Mouse (Mus musculus): ENCODE measurements around the gene Fam83f. TPM values are rescaled to one million over a fixed set of nuclear protein-coding genes. Genes with fewer than 3 reads are reported as not detected.

The Fam83f gene
- polyA plus RNA-seq (2017; shearing (Covaris generic)), result not detected

GRCm38 (mm10) chr15:80671295-80672252 is at the start of gene Fam83f:
Fam83f (plus strand) TSS chr15:80671847.
- no peak for ATAC-seq

DNA sequence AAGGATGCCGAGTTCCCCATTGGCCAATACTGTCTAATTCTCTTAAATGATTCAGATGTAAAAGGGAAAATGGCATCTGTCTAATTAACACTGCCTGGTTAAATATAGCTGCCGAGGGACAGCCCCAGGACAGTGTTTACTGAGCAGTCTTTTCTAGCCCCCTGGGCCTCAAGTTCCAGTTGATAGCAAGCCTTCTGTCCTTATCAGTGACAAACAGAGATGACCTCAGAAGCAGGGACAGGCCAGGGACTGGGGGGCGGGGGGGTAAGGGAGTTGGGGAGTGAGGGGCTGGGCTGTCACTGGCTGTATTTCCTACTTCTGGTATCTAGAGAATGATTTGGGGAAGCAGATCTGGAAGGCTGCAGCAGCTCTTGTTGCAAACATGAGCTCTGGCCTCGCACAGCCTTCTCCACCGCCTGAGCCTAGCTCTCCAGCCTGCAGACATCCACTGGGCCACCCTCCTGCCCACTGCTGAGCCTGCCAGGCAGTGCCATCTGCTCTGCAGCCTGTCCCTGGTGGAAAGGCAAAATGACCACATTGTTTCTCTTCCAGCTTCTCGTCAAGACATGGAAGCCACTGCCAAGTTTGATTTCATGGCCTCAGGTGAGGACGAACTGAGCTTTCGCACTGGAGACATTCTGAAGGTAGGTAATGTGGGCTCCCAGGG is 48.3 kb upstream of the Fam83f start:
- no peak for ATAC-seq

DNA sequence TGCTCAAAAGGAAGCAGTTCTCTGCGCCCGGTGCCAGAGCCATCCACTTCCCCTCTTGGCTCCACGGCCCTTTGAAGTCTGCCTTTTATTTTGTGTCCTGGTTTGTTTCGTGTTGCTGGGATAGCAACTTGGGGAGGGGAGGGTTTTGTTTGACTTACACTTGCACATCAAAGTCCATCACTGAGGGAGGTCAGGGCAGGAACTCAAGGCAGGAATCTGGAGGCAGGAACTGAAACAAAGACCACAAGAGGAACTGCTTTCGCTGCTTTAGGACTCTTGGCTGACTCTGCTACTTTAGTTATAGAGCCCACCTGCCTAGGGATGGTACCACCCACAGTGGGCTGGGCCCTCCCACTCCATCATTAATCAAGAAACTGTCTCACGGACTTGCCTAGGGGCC is 45.2 kb upstream of the Fam83f start:
- no peak for ATAC-seq

- peak; percentile 58 for ATAC-seq
Observed at GRCm38 (mm10) chr15:80630147-80630546, 41.5 kb upstream of the Fam83f start.

- no peak for ATAC-seq
Observed at GRCm38 (mm10) chr15:80630711-80631110, 40.9 kb upstream of the Fam83f start.

DNA sequence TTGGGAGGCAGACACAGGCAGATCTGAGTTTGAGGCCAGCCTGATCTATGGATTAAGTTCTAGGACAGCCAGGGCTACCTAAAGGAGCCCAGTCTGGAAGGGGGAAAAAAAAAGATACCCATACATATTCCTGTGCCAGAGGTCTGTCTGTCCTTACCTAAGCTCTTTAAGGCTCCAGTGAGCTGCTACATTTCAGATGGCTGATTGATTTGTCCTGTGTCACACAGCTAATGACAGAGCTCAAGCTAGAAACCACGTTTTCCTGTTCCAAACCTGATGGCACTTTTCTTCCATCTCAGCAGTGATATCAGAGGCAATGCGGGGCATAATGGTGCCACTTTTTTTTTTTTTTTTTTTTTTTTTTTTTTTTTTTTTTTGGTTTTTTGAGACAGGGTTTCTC is 40.3 kb upstream of the Fam83f start:
- no peak for ATAC-seq

DNA sequence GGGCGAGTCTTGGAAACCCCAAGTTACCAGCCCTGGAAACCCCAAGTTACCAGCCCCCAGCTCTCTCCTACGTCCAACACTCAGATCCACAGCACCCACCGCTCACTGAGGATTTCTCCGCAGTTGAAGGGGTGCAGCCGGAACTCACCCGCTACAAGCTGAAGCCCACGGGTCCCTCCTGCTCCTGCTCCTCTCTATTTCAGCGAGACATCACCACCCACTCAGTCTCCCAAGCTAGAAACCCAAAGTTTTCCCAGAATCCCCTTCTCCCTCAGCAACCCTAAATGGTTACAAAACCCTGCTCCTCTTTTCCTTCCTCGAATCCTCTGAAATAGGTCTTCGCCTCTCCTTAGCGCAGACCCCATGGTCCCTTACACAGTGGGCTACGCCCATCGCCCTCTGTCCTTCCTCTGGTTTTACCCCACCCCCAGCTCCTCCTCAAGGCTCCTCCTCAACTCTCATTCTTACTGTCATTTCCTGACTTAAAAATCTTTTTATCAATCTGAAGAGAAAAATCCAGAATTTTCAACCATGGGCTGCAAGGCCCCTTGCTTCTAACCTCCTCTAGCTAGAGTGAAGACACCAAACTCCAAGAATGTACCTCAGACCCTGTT is 39.3 kb upstream of the Fam83f start:
- ATAC-seq, result peak; percentile 8

GRCm38 (mm10) chr15:80634391-80635193 is 37.1 kb upstream of the Fam83f start:
- no peak for ATAC-seq

- ATAC-seq, result no peak
Observed at GRCm38 (mm10) chr15:80636757-80637372, 34.8 kb upstream of the Fam83f start.

- ATAC-seq, result peak; percentile 74
Observed at GRCm38 (mm10) chr15:80639071-80639702, 32.5 kb upstream of the Fam83f start.

DNA sequence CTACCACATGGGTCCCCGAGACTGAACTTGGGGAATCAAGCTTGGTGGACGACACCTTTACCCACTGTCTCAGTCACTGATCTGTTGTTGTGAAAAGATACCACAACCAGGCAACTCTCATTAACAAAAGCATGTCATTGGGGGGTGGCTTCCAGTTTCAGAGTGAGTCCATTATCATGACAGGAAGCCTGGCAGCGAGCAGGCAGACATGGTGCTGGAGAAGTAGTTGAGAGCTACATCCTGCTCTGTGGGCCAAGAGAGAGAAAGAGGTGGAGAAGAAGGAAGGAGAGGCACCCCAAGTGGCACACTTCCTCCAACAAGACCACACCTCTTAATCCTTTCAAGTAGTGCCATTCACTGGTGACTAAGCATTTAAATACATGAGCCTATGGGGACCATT is 31.8 kb upstream of the Fam83f start:
- peak; percentile 58 for ATAC-seq

DNA sequence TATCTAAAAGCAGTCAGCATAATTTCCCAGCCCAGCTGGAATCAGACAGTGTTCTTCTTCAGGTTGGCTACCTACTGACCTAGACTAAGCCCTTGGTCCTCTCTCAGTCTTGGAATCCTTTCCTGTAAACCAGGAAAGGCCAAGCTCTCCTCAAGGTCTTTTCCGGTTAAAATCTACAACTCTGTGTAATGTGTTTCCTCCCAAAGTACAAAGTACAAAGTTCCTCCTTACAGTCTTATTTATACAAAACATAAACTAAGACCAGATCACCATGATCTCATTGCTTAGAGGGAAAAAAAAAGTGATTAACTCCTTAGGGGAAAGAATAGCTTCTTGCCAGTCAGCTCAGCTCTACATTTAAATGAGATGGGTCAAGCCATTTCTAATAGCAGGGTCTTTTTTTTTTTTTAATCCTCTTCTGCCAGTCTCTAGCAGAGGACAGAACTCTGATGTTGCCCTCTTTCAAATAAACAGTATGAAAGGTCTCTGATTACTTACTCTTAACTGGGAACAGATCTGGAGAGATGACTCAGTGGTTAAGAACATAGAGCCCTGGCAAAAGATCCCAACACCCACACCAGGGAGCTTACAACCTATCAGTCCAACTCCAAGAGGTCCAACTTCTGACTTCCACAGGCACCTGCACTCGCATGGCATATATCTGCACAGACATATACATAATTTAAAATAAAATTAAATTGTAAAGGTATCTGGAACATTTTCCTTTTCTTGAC is 29.8 kb upstream of the Fam83f start:
- ATAC-seq, result no peak

GRCm38 (mm10) chr15:80645006-80645797 is 26.4 kb upstream of the Fam83f start:
- ATAC-seq, result no peak

DNA sequence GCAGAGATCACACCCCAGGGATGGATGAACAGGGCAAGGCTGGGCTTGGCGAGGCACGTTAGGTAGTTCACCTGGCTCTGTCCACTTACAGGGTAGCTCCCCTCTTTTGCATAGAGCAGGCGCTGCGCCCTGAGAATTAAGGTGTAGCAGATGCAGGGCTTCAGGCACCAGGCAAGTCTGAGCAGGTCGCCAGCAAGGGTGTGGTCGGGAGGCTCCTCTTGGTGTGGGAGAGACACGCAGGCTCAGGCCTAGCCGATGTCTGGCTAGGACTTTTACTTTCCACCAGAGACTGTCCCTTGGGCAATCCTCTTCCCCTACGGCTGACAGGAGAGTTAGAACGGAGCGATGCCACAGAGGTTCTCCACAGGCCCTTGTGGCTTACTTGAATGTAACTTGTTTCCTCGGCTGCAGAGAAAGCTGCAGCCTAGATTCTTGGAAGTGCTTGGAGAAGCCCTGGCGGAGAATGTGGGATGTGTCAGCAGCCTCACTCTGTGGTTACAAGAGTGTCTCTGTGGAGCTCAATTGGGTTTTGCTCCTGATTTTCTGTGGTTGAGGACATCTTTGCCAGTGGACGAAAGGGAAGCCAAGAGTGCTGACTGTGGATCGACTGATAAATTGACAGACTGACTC is 22.6 kb upstream of the Fam83f start:
- ATAC-seq, result no peak

DNA sequence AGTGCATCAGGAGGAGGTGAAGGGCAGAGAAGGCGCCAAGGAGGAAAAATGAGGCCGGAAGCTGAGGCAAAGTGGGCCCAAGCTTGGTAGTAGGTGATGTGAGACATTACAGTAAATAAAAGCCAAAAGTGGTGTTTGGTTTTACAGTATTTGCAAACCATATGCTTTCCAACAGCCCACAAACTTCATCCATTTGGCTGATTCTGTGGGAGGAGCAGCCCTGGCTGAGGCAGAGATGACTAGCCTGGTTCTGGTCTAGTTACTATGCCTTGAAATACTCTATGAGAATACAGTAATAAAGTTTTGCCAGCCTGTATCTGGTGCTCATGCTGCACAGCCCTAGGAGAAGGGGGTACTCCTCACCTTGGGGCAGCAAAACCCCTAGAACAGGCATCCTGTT is 21.2 kb upstream of the Fam83f start:
- ATAC-seq, result no peak

- no peak for ATAC-seq
Observed at GRCm38 (mm10) chr15:80653865-80654264, 17.8 kb upstream of the Fam83f start.

DNA sequence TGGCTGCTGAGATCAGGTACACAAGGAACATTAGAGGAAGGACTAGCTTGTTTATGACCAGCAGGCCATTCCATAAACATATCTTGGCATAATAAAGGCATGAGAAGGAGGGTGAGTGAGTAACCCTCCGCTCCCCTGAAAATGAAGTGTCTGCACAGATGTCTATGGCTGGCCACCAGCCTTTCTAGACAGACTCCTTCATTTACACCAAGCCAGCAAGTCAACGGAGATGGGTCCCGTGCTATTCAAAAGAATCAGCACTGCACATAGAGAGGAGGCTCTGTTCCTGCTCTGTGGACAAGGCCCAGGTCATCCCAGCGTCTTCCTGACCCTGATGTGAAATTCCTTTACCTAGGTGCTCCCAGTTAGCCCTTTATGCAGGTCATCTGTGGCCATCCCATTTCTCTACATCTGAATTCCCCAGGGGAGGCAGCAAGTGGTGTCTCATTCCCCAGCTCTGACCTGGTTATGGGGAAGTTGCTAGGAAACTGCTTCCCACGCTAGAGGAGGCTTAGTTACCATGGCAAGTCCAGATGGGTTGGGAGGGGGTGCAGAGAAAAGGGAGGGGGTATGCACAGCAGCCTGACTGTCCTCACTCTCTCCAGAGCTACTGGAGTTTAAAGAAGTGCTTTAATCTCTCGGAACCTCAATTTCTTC is 12.7 kb upstream of the Fam83f start:
- ATAC-seq, result no peak

DNA sequence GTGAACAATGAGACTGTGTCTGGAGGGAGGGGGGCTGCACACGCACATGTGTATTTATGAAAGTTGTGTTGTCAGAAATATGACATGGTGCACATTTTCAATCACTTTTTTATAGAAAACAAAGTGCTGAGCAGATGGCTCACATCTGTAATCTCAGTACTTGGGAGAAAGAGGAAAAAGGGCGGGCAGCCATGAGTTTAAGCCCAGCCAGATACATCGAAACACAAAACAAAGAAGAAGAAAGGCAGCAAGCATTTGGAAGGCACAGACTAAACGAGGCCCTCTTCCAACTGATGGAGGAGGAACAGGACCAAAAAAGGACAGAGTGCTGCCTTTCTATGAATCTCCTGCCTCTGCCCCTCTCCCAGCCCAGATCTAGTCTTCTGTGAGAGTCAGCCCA is 10.7 kb upstream of the Fam83f start:
- ATAC-seq, result no peak

DNA sequence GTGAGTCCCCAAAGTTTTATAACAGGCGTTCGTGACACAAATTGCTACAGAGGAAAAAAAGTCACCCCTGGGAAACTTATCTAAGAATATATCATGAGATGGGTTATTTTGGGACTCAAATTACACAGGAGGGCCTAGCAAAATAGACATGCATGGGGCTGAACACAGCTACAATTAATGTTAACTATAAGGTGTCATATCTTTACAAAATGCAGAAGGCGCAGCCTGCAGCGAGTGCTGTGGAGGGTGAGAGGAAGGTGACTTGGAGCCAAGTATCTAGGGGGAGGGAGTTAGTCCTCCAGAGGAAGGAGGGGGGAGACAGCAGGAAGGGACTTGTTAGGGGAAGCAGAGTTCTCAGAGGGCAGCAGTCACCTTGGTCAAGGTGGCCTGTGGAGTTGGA is 7.2 kb upstream of the Fam83f start:
- ATAC-seq, result no peak
